Mouse (Mus musculus) kidney, postnatal 36 days (tissue): Measurements from ENCODE around the gene Lpcat2.

Source experiments
- DNase-seq, 2 experiments: peaks; one replicate each; pipeline ENCODE4 v3.0.0; 2021 to 2022; ENCODE audit warnings: mixed read lengths in 2 of 2

Lpcat2 gene

DNA sequence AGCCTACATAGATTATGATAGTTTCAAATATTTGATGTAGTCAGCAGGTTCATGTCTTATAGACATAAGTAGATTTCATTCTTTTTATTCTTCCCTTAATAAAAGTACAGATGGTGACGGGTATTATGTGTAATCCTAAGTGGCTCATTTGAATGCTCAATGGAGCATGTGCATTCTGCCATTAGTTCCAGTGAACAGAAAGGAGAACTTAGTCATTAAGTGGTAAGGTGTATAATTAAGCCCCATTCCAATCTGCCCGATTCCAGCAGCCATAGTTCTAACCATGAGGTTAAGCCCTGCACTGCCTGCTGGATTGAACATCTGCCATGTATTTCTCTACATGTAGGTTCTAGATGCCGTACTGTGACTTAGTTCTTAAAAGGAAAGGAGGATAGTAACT, 66.6 kb downstream of the Lpcat2 start:
- no peak for DNase-seq

DNA sequence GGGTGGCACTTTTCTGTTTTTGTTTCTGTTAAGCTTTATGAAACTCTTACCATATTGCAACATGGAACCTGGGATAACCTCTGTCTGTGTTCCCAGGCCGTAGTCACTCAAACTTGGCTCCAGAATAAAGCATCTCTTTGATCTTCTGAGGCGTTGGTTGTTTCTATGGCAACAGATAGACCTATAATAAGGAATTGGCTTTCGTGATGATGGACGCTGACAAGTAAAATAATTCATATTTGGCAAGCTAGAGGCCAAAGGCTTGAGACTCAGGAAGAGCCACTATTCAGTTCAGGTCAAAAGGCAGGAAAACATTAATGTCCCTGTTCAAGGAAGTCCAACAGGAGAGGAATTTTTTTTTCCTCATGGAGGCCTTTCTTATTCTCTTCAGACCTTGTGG, 73.8 kb downstream of the Lpcat2 start:
- no peak for DNase-seq

DNA sequence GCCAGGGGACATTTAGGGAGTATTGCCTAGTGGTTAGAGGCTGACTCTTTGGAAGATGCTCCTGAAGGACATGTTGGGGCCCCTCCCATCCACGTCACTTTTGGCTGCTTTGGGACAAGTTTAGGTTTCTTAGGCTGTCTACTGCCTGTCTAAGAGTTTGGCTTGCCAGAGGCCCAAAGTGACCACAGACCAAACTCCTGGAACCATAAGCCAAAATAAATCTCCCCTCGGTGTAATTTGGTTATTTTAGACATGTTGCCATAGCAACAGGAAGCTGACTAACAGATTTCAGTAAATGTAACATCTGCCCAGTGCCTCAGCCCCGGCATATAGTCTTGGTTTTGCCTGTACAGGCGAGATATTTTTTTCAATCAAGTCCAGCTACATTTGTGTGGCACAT, 82.9 kb downstream of the Lpcat2 start:
- DNase-seq = no peak

DNA sequence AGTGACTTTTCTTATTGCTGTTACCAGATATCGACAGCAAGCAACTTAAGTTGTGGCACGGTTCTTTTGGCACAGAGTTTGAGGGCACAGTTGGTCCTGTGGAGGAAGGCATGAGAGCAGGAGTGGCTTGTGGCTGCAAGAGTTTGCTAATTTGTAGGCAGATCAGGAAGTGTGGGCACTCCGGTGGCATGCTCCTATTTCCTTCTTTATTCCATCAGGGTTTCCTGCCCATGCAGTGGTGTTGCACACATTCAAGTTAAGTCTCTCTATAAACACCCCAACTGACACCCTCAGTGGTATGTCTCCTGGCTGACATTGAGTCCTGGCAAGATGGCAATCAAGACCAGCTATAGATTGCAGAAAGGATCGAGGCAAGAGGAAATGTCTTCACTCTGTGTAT, 93.9 kb downstream of the Lpcat2 start:
- DNase-seq = no peak

DNA sequence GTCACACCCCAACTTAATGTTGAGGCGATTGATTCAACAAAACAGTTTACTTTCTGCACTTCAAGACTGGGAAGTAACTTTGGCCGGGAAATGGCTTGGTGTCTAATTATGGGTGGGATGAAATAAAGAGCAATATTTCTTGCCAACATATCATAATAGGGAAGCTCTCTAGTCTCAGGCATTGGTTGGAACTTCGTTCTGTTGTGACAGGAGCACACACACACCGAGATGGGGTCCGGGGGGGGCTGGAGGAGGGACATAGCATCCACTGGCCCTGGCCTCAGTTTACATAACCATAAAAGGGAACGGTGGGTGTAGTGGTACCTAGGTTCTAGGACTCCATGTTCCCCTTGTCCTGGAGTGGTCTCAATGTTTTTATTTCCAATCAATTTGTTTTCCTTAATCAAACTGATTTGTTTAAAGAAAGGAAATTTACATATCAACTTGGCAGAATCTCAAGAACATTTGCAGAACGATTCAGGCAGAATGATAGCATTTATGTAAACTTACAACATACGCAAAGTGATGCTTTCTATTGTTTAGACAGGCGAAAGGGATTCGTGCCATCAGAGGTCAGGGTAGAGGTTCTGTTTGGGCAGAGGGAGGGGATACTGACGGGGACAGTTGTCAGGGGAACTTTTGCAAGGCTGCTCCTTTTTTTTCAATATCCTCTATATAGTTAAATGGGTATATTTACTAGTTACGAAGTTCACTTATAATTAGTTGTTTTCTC, 95.7 kb downstream of the Lpcat2 start:
- DNase-seq = no peak

DNA sequence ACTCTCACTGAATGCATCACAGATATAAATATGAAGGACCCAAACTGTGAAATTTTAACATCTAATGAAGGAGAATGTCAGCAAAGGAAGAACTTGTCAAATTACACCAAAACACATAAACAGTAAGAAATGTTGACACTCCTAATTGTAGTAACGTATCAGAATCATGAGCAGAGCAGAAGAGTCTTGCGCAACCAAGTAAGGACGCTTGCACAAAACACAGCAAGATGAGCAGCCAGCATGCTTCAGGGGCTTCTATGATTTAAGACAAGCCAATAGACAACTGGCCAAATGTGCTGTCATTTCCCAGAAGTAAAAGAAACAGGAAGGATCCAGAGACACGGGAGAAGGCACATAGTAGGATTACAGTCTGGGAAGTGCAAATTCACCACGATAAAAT, 98.9 kb downstream of the Lpcat2 start:
- DNase-seq = no peak

DNA sequence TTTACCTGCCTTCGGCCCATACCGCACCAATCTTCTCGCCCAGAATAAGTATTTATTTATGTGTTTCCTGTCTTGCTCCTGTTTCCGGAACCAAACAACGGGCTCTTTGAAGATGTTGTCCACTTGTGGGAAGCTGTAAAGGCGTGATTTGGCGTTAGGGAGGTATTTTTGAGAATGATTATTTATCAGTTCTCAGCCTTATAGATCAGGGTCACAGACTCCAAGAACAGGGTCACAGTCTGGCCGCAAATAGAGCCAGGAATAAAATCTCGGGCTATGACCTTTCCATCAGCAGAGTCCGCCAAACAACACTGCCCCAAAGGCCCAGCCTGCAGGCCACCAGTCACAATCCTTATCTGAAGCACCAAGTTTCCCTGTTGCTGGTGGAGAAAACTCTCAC, 104.6 kb downstream of the Lpcat2 start, which contains the start of gene Slc6a2:
Gene Slc6a2 (plus strand): TSS at position 301 of the 400 bp plus-strand sequence.
- no peak for DNase-seq

DNA sequence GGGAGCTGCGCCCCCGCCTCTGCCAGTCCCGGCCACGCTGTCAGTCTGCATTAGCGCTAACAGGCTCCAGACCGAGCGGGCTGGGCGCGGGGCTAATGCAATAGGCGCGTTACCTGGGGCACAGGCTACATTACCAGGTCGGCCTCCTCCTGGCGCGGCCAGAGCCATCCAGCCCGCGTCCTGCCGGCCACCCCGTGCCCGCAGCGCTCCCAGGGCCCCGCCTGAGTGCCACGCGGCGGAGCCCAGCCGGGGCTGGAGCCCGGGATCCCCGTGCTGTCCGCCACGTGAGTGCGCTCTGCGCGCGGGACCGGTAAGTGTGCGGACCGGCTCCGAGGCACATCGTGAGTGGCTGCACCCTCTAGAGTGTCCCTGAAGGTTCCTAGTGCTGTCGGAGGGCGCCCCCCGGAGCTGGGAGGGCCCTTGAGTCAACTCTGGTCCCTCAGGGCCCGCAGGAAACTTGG, 105.3 kb downstream of the Lpcat2 start:
- DNase-seq = no peak

DNA sequence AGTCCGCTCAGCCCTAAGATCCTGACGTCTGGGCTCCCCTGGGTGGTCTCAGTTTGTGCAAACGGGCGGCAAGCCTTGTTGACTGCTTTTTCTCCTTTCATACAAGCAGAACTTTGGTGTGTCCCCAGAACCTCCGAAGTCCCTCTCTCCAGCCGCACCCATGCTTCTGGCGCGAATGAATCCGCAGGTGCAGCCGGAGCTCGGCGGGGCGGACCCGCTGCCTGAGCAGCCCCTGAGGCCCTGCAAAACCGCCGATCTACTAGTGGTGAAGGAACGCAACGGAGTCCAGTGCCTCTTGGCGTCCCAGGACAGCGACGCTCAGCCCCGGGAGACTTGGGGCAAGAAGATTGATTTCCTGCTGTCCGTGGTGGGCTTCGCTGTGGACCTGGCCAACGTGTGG, 105.9 kb downstream of the Lpcat2 start:
- DNase-seq = no peak

DNA sequence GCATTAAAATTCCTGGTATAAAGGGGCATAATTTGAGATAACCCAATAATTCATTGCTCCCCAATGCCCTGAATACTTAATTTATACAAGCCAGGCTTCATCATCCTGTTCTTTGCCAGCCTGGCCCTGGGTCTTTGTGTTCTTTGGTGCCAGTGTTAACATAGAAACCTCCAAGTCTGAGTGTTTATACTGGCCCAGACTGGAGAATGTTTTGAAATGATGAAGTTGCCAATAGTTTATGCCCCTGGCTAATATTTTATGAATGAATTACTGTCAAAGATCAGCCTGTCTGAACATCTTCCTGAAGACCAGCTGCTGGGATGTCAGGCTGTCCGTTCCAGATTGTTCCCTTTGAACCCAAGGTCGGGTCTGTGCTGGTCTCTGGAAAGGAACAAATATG, 109.4 kb downstream of the Lpcat2 start:
- DNase-seq = no peak
